Mouse (Mus musculus): ENCODE data around the gene Fau. TPM values are rescaled to one million over a fixed set of nuclear protein-coding genes. Genes with fewer than 3 reads are reported as not detected.
A peak's percentile ranks its signal among the peaks of the same experiment; 100 is the strongest.

Fau gene
- polyA plus RNA-seq, 1 experiment from 2014 or later: 471 TPM

GRCm38 (mm10) chr19:6054296-6054695, 3.3 kb upstream of the Fau start:
- Histone ChIP-seq H3K27ac (ENCODE audit: low read depth, low read length) (no peak overlapping the region), H3K4me2 (ENCODE audit: low read length) (no peak overlapping the region), H3K4me3 (ENCODE audit: low read length) (no peak overlapping the region), H3K9me3 (ENCODE audit: control insufficient read depth, low read length) (no peaks in the 10 kb centered on the region), H3K27me3 (replicated peaks; ENCODE audit: control insufficient read depth, insufficient read depth, low read length) (no peaks in the 10 kb centered on the region), H3K4me1 (ENCODE audit: control insufficient read depth, insufficient read depth, low read depth, low read length) (peaks cover 17% of the 10 kb centered on the region), H3K9ac (ENCODE audit: low read depth, low read length) (no peak overlapping the region), H3K36me3 (ENCODE audit: control insufficient read depth, insufficient read depth, low read length) (peaks cover 51% of the 10 kb centered on the region)
- ATAC-seq: no peak
- WGBS: 94% methylated on average over 5 of the region's 5 CpGs

- Histone ChIP-seq H3K27ac (ENCODE audit: low read depth, low read length) (no peak overlapping the region), H3K4me2 (ENCODE audit: low read length) (peak overlapping the region; percentile 86), H3K4me3 (ENCODE audit: low read length) (peak overlapping the region; percentile 63), H3K9ac (ENCODE audit: low read depth, low read length) (peak overlapping the region; percentile 85), H3K36me3 (ENCODE audit: control insufficient read depth, insufficient read depth, low read length) (peaks cover 30% of the 10 kb centered on the region), H3K4me1 (ENCODE audit: control insufficient read depth, insufficient read depth, low read depth, low read length) (peaks cover 20% of the 10 kb centered on the region), H3K27me3 (replicated peaks; ENCODE audit: control insufficient read depth, insufficient read depth, low read length) (no peaks in the 10 kb centered on the region), H3K9me3 (ENCODE audit: control insufficient read depth, low read length) (no peaks in the 10 kb centered on the region)
- 47% methylated on average over 4 of the region's 4 CpGs for WGBS
- ATAC-seq: no peak
Observed at GRCm38 (mm10) chr19:6056696-6057095, 948 bp upstream of the Fau start.

- Histone ChIP-seq H3K4me1 (ENCODE audit: control insufficient read depth, insufficient read depth, low read depth, low read length) (peaks cover 34% of the 10 kb centered on the region), H3K36me3 (ENCODE audit: control insufficient read depth, insufficient read depth, low read length) (peaks cover 15% of the 10 kb centered on the region), H3K4me3 (ENCODE audit: low read length) (peak overlapping the region; percentile 63), H3K27ac (ENCODE audit: low read depth, low read length) (no peak overlapping the region), H3K9me3 (ENCODE audit: control insufficient read depth, low read length) (no peaks in the 10 kb centered on the region), H3K4me2 (ENCODE audit: low read length) (peak overlapping the region; percentile 90), H3K27me3 (replicated peaks; ENCODE audit: control insufficient read depth, insufficient read depth, low read length) (no peaks in the 10 kb centered on the region), H3K9ac (ENCODE audit: low read depth, low read length) (peak overlapping the region; percentile 89)
- 34% methylated on average over 5 of the region's 5 CpGs for WGBS
- ATAC-seq: no peak
Observed at GRCm38 (mm10) chr19:6058513-6058912, 869 bp downstream of the Fau start.

- no peaks in the 10 kb centered on the region for H3K9me3 ChIP-seq (ENCODE audit: control insufficient read depth, low read length)
- WGBS: 91% methylated on average over 5 of the region's 5 CpGs
- no peak overlapping the region for H3K27ac ChIP-seq (ENCODE audit: low read depth, low read length)
- peaks cover 10% of the 10 kb centered on the region; the same call in 1 of the 2 replicates for H3K36me3 ChIP-seq (ENCODE audit: control insufficient read depth, insufficient read depth, low read length)
- peak overlapping the region; percentile 90 for H3K4me2 ChIP-seq (ENCODE audit: low read length)
- H3K9ac ChIP-seq (ENCODE audit: low read depth, low read length): no peak overlapping the region; the same call in 1 of the 2 replicates
- peaks cover 39% of the 10 kb centered on the region for H3K4me1 ChIP-seq (ENCODE audit: control insufficient read depth, insufficient read depth, low read depth, low read length)
- ATAC-seq: no peak
- no peak overlapping the region; the same call in 1 of the 2 replicates for H3K4me3 ChIP-seq (ENCODE audit: low read length)
- no peaks in the 10 kb centered on the region for H3K27me3 ChIP-seq (replicated peaks; ENCODE audit: control insufficient read depth, insufficient read depth, low read length)
Observed at GRCm38 (mm10) chr19:6058966-6059365, 1.3 kb downstream of the Fau start.

GRCm38 (mm10) chr19:6061021-6061533, 3.4 kb downstream of the Fau start, which contains the start of gene Znhit2:
Znhit2 (plus strand) TSS chr19:6061192.
- Histone ChIP-seq H3K9me3 (ENCODE audit: control insufficient read depth, low read length) (no peaks in the 10 kb centered on the region), H3K4me1 (ENCODE audit: control insufficient read depth, insufficient read depth, low read depth, low read length) (peaks cover 44% of the 10 kb centered on the region), H3K4me2 (ENCODE audit: low read length) (peak within 1 kb of the TSS; percentile 100), H3K9ac (ENCODE audit: low read depth, low read length) (peak within 1 kb of the TSS; percentile 87), H3K27me3 (replicated peaks; ENCODE audit: control insufficient read depth, insufficient read depth, low read length) (no peaks in the 10 kb centered on the region), H3K27ac (ENCODE audit: low read depth, low read length) (peak within 1 kb of the TSS; percentile 87), H3K36me3 (ENCODE audit: control insufficient read depth, insufficient read depth, low read length) (no peaks in the 10 kb centered on the region), H3K4me3 (ENCODE audit: low read length) (peak within 1 kb of the TSS; percentile 71)
- ATAC-seq: peak; percentile 73
- under 1% methylated on average over 54 of the region's 58 CpGs for WGBS

GRCm38 (mm10) chr19:6061641-6062302, 4.1 kb downstream of the Fau start:
- Histone ChIP-seq H3K27me3 (replicated peaks; ENCODE audit: control insufficient read depth, insufficient read depth, low read length) (no peaks in the 10 kb centered on the region), H3K4me2 (ENCODE audit: low read length) (peak overlapping the region; percentile 100), H3K27ac (ENCODE audit: low read depth, low read length) (peak overlapping the region; percentile 87), H3K36me3 (ENCODE audit: control insufficient read depth, insufficient read depth, low read length) (no peaks in the 10 kb centered on the region), H3K9ac (ENCODE audit: low read depth, low read length) (peak overlapping the region; percentile 87), H3K4me3 (ENCODE audit: low read length) (peak overlapping the region; percentile 71), H3K4me1 (ENCODE audit: control insufficient read depth, insufficient read depth, low read depth, low read length) (peaks cover 44% of the 10 kb centered on the region), H3K9me3 (ENCODE audit: control insufficient read depth, low read length) (no peaks in the 10 kb centered on the region)
- 2% methylated on average over 37 of the region's 44 CpGs for WGBS
- ATAC-seq: peak; percentile 9; the same call in 1 of the 2 replicates

- Histone ChIP-seq H3K27me3 (replicated peaks; ENCODE audit: control insufficient read depth, insufficient read depth, low read length) (no peaks in the 10 kb centered on the region), H3K9ac (ENCODE audit: low read depth, low read length) (peak overlapping the region; percentile 87), H3K4me2 (ENCODE audit: low read length) (peak overlapping the region; percentile 100), H3K9me3 (ENCODE audit: control insufficient read depth, low read length) (no peaks in the 10 kb centered on the region), H3K36me3 (ENCODE audit: control insufficient read depth, insufficient read depth, low read length) (no peaks in the 10 kb centered on the region), H3K4me3 (ENCODE audit: low read length) (peak overlapping the region; percentile 71), H3K27ac (ENCODE audit: low read depth, low read length) (no peak overlapping the region), H3K4me1 (ENCODE audit: control insufficient read depth, insufficient read depth, low read depth, low read length) (peaks cover 42% of the 10 kb centered on the region)
- ATAC-seq: no peak
- 74% methylated on average over 5 of the region's 5 CpGs for WGBS
Observed at GRCm38 (mm10) chr19:6062418-6062817, 4.8 kb downstream of the Fau start.

GRCm38 (mm10) chr19:6063081-6063480, 5.4 kb downstream of the Fau start:
- WGBS: 97% methylated on average over 6 of the region's 6 CpGs
- Histone ChIP-seq H3K4me3 (ENCODE audit: low read length) (no peak overlapping the region), H3K36me3 (ENCODE audit: control insufficient read depth, insufficient read depth, low read length) (no peaks in the 10 kb centered on the region), H3K9ac (ENCODE audit: low read depth, low read length) (no peak overlapping the region), H3K4me1 (ENCODE audit: control insufficient read depth, insufficient read depth, low read depth, low read length) (peaks cover 44% of the 10 kb centered on the region), H3K9me3 (ENCODE audit: control insufficient read depth, low read length) (no peaks in the 10 kb centered on the region), H3K27ac (ENCODE audit: low read depth, low read length) (no peak overlapping the region), H3K4me2 (ENCODE audit: low read length) (peak overlapping the region; percentile 100; the same call in 1 of the 2 replicates), H3K27me3 (replicated peaks; ENCODE audit: control insufficient read depth, insufficient read depth, low read length) (no peaks in the 10 kb centered on the region)
- no peak for ATAC-seq

GRCm38 (mm10) chr19:6066571-6066970, 8.9 kb downstream of the Fau start:
- Histone ChIP-seq H3K36me3 (ENCODE audit: control insufficient read depth, insufficient read depth, low read length) (peaks cover 19% of the 10 kb centered on the region), H3K4me1 (ENCODE audit: control insufficient read depth, insufficient read depth, low read depth, low read length) (peaks cover 39% of the 10 kb centered on the region)
- peak; percentile 4; the same call in 1 of the 2 replicates for ATAC-seq

More at GRCm38 (mm10) chr19:6066571-6066970, 8.9 kb downstream of the Fau start:
- H3K27ac ChIP-seq (ENCODE audit: low read depth, low read length): peak overlapping the region; percentile 92
- H3K9ac ChIP-seq (ENCODE audit: low read depth, low read length): peak overlapping the region; percentile 79
- no peaks in the 10 kb centered on the region for H3K9me3 ChIP-seq (ENCODE audit: control insufficient read depth, low read length)
- H3K4me2 ChIP-seq (ENCODE audit: low read length): peak overlapping the region; percentile 89
- H3K27me3 ChIP-seq (replicated peaks; ENCODE audit: control insufficient read depth, insufficient read depth, low read length): no peaks in the 10 kb centered on the region
- peak overlapping the region; percentile 62 for H3K4me3 ChIP-seq (ENCODE audit: low read length)
- WGBS: 37% methylated on average over 5 of the region's 5 CpGs

Measured in hindbrain, embryonic 16.5 days (tissue).